Mouse (Mus musculus) midbrain, embryonic 10.5 days (tissue): ENCODE results near the gene Il4. TPM values are rescaled to one million over a fixed set of nuclear protein-coding genes. Genes with fewer than 3 reads are reported as not detected.
"Not testable (repeated sequence)": the region's sequence is repeated elsewhere in the genome, so short reads cannot be mapped to it uniquely, and the experiment has no call there.

Experiments used
- DNase-seq: peaks from one replicate; pipeline ENCODE4 v3.0.0-alpha.2; 2017; ENCODE audit warnings: low spot score
- H3K27ac ChIP-seq: fragments of 300-500 bp; sonication (generic); replicated peaks from 2 replicates; pipeline ENCODE4 v1.5.1; 2016; ENCODE audit warnings: mild to moderate bottlenecking
- H3K27me3 ChIP-seq: fragments of 300-500 bp; sonication (generic); 2 replicates; pipeline ENCODE4 v1.6.1; 2016; ENCODE audit warnings: low read depth, mild to moderate bottlenecking; ENCODE audit not compliant: poor library complexity, severe bottlenecking
- H3K36me3 ChIP-seq: fragments of 300-500 bp; sonication (generic); 2 replicates; pipeline ENCODE4 v1.6.1; 2016; ENCODE audit warnings: mild to moderate bottlenecking, moderate library complexity
- H3K4me1 ChIP-seq: fragments of 300-500 bp; sonication (generic); 2 replicates; pipeline ENCODE4 v1.6.1; 2016
- H3K4me3 ChIP-seq: fragments of 300-500 bp; sonication (generic); 2 replicates; pipeline ENCODE4 v1.5.1; 2016; ENCODE audit warnings: mild to moderate bottlenecking, moderate library complexity
- H3K9me3 ChIP-seq: fragments of 300-500 bp; sonication (generic); replicated peaks from 2 replicates; pipeline ENCODE4 v1.6.1; 2016; ENCODE audit warnings: mild to moderate bottlenecking
- WGBS: fragments of 180-500 bp; shearing (Covaris S2); methylation state at CpG from one replicate; pipeline ENCODE4 v1.1.7; 2016; 5-methylcytosine and 5-hydroxymethylcytosine counted together
- polyA plus RNA-seq: library from polyadenylated mRNA; unstranded; fragments of >200 nt; fragmentation: Nextera tagmentation; extraction: Ambion mirVana; gene quantifications from 2 replicates; pipeline ENCODE4 v1.2.1, GENCODE M21; 2016

Gene Il4
- polyA plus RNA-seq, 1 experiment from 2014 or later, result 1.0 TPM

DNA sequence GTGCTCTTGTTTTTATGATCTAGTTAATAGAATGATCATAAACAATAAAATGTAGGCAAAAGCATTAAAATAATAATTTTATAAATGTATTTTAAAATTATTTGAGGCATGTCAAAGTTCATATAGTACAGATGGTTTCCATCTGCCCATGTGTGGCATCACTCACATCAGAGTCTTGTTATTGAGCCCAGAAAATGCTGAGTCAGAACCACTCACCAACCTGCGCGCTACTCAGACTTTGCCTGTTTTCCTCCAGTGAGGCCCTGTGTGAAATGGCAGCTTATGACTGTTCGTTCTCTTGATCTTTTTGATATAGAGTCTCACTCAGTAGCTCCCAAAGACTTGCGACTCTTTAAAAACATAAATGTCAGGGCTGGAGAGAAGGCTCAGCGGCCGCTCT lies 33.0 kb downstream of the Il4 start:
- peaks cover 4% of the 10 kb centered on the region; the same call in 1 of the 2 replicates for H3K4me1 ChIP-seq
- no peak overlapping the region for H3K4me3 ChIP-seq
- no peaks in the 10 kb centered on the region for H3K27me3 ChIP-seq
- DNase-seq, result no peak
- no peaks in the 10 kb centered on the region for H3K9me3 ChIP-seq
- peaks cover 82% of the 10 kb centered on the region for H3K36me3 ChIP-seq
- H3K27ac ChIP-seq, result no peak overlapping the region
- 96% methylated on average over 6 of the region's 6 CpGs for WGBS

DNA sequence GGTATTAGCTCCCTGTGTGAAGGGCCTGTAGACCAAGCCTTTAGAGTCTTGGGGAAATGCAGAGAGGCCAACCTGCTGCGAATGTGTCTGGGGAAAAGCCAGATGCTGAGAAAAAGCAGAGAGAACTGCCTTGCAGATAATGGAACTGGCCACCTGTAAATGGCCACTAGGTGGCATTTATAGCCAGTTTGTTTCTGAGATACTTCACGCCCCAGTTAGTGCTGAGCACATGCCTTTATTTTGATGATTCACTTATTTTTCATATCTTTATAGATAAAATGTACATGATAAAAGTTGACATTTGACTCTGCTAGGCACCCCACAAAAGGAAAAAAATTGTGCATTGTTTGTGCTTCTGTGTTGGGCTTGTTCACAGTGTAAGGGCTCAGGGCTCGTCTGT lies 33.6 kb downstream of the Il4 start:
- Histone ChIP-seq H3K4me1 (peaks cover 4% of the 10 kb centered on the region; the same call in 1 of the 2 replicates), H3K36me3 (peaks cover 85% of the 10 kb centered on the region), H3K4me3 (no peak overlapping the region), H3K27me3 (no peaks in the 10 kb centered on the region), H3K9me3 (no peaks in the 10 kb centered on the region), H3K27ac (no peak overlapping the region)
- WGBS, result 69% methylated on average over 3 of the region's 3 CpGs
- DNase-seq, result no peak

- Histone ChIP-seq H3K4me3 (no peak overlapping the region), H3K36me3 (peaks cover 84% of the 10 kb centered on the region), H3K9me3 (no peaks in the 10 kb centered on the region), H3K4me1 (peaks cover 4% of the 10 kb centered on the region; the same call in 1 of the 2 replicates), H3K27me3 (no peaks in the 10 kb centered on the region), H3K27ac (no peak overlapping the region)
- 84% methylated on average over 10 of the region's 10 CpGs for WGBS
- no peak for DNase-seq
These were observed 35.3 kb downstream of the Il4 start for GRCm38 (mm10) chr11:53583151-53583550.

GRCm38 (mm10) chr11:53580562-53580961 lies 37.9 kb downstream of the Il4 start:
- no peaks in the 10 kb centered on the region for H3K4me1 ChIP-seq
- no peak overlapping the region for H3K27ac ChIP-seq
- no peaks in the 10 kb centered on the region for H3K9me3 ChIP-seq
- DNase-seq, result no peak
- H3K4me3 ChIP-seq, result no peak overlapping the region
- no peaks in the 10 kb centered on the region for H3K27me3 ChIP-seq
- H3K36me3 ChIP-seq, result peaks cover 71% of the 10 kb centered on the region
- 96% methylated on average over 3 of the region's 3 CpGs for WGBS

- Histone ChIP-seq H3K4me3 (peak within 1 kb of the TSS; percentile 95), H3K27ac (peak within 1 kb of the TSS; percentile 92), H3K27me3 (no peaks in the 10 kb centered on the region), H3K4me1 (peaks cover 22% of the 10 kb centered on the region), H3K36me3 (peaks cover 17% of the 10 kb centered on the region), H3K9me3 (0 out of 2 replicates have a peak, but pooled peaks cover 5% of the 10 kb centered on the region)
- under 1% methylated on average over 69 of the region's 69 CpGs for WGBS
- peak; percentile 96 for DNase-seq
These were observed 51.0 kb downstream of the Il4 start, which contains the start of gene Kif3a for GRCm38 (mm10) chr11:53567224-53568014. TSS of gene Kif3a (plus strand) at chr11:53567379.

DNA sequence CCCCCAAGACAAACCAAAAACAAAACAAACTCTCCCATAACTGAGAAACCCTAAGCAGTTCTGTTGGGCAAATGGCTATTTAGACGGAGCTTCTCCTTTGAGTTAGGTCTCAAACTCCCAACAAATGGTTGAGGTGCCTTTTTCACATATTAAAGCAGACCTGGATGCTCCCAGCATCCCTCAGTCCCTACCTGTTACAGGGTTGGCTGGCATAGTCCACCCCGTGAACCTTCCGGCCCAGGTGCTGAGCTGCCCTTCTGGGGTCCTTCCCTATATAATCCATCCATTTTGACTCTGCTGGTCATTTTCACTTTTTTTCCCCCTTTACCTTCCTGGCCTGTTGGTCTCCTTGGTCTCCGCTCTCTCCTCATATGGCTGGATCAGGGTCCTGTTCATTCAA lies 51.8 kb downstream of the Il4 start:
- Histone ChIP-seq H3K27ac (peak overlapping the region; percentile 92; the same call in 1 of the 2 replicates), H3K9me3 (0 out of 2 replicates have a peak, but pooled peaks cover 5% of the 10 kb centered on the region), H3K27me3 (no peaks in the 10 kb centered on the region), H3K36me3 (peaks cover 11% of the 10 kb centered on the region), H3K4me1 (peaks cover 22% of the 10 kb centered on the region), H3K4me3 (peak overlapping the region; percentile 95)
- WGBS, result 86% methylated on average over 4 of the region's 4 CpGs
- DNase-seq, result no peak

DNA sequence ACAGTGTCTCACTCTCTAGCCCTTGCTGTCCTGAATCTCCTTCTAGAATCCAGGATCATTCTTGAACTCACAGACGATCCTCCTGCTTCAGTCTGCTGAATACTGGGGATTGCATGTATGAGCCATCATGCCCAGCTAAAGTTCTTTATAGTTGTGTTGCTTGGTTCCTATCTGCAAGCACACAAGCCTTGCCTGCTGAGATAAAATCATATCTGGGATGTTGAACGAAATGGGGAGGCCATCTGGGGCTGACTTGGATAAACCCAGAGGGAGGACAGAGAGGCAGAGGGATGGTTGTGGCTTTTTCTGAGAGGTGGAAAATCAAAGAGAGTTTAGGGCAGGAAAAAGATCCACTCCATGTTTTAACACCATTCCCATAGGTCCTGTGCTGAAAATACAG lies 56.5 kb downstream of the Il4 start:
- Histone ChIP-seq H3K27ac (no peak overlapping the region), H3K36me3 (no peaks in the 10 kb centered on the region), H3K4me1 (peaks cover 5% of the 10 kb centered on the region), H3K9me3 (0 out of 2 replicates have a peak, but pooled peaks cover 5% of the 10 kb centered on the region), H3K27me3 (no peaks in the 10 kb centered on the region), H3K4me3 (no peak overlapping the region)
- 81% methylated on average over 2 of the region's 2 CpGs for WGBS
- DNase-seq, result no peak

DNA sequence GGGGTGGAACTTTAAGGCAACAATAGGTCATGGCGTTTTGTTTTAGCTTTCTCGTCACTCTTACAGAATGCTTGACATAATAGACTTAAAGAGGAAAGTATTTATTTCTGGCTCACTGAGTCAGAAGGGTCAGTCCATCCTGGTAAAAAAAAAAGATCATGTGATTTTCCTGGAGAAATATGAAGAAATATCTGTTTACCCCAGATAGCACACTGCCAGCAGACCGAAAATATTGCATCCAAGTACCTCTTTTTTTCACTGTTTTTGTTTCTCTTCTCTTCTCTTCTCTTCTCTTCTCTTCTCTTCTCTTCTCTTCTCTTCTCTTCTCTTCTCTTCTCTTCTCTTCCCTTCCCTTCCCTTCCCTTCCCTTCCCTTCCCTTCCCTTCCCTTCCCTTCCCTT lies 58.5 kb downstream of the Il4 start:
- WGBS, result 86% methylated on average over 2 of the region's 3 CpGs
- not testable (repeated sequence) for H3K36me3 ChIP-seq, H3K27me3 ChIP-seq, H3K27ac ChIP-seq, H3K9me3 ChIP-seq, H3K4me3 ChIP-seq, DNase-seq, H3K4me1 ChIP-seq

DNA sequence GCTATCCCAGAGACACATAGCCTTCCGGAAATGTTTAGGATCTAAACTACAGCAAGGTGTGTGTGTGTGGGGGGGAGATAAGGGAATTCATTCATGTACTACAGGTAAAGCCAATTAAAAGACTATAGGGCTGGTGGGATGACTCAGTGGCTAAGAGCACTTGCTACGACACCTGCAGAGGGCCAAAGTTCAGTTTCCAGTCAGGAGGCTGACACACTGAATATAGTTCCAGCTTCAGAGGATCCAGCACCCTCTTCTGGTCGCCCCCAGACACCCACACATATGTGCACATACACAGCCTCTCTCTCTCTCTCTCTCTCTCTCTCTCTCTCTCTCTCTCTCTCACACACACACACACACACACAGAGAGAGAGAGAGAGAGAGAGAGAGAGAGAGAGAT lies 60.5 kb downstream of the Il4 start:
- not testable (repeated sequence) for H3K27ac ChIP-seq, H3K4me1 ChIP-seq, H3K36me3 ChIP-seq, H3K4me3 ChIP-seq, DNase-seq, H3K27me3 ChIP-seq, H3K9me3 ChIP-seq
- 96% methylated on average over 2 of the region's 3 CpGs for WGBS

DNA sequence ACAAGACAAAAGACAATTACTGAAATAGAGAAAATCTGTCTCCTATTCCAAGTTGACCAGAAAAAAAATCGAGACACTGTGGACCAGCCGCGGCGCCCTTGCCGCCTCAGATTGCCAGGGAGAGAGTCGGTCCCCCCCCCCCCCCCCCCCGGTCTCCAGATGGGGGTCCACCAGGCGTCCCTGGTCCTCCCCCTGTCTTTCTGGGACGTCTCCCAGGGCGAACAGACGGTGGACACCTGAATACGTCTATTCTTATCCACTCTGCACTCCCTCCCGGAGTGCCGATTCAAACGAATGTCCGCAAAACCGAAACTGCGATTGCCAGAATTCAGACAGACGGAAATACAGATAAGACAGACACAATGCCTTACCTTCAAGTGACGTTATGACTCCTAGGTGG lies 61.9 kb downstream of the Il4 start:
- H3K36me3 ChIP-seq, result not testable (repeated sequence)
- WGBS, result 93% methylated on average over 18 of the region's 20 CpGs

More for the DNA sequence above, 61.9 kb downstream of the Il4 start:
- H3K4me1 ChIP-seq, H3K4me3 ChIP-seq, H3K27ac ChIP-seq, DNase-seq, H3K27me3 ChIP-seq, H3K9me3 ChIP-seq: not testable (repeated sequence)

Other genes starting within 250 kb of the Il4 start
- gene Leap2, start 195.5 kb downstream of the Il4 start, polyA plus RNA-seq, result not detected in 2 replicates
- 597 and 602 TPM in 2 replicates for gene Uqcrq, start 187.8 kb downstream of the Il4 start, polyA plus RNA-seq
- 2.1 and 2.7 TPM in 2 replicates for gene Gdf9, start 187.6 kb downstream of the Il4 start, polyA plus RNA-seq
- not detected in 2 replicates for gene Gm10447, start 161.6 kb downstream of the Il4 start, polyA plus RNA-seq
- gene Shroom1, start 161.5 kb downstream of the Il4 start, polyA plus RNA-seq, result 1.8 and 2.1 TPM in 2 replicates
- gene Gm9837, start 148.2 kb downstream of the Il4 start, polyA plus RNA-seq, result not detected in 2 replicates
- gene Gm9945, start 138.5 kb downstream of the Il4 start, polyA plus RNA-seq, result not detected in 2 replicates
- gene Sowaha, start 138.4 kb downstream of the Il4 start, polyA plus RNA-seq, result 0.19 and 0.26 TPM in 2 replicates
- 17.3 and 18.0 TPM in 2 replicates for gene Sept8, start 99.4 kb downstream of the Il4 start, polyA plus RNA-seq
- 77.3 and 94.6 TPM in 2 replicates for gene Kif3a, start 51.3 kb downstream of the Il4 start, polyA plus RNA-seq
- not detected in 2 replicates for gene Il13, start 16.0 kb upstream of the Il4 start, polyA plus RNA-seq
- gene Rad50, start 88.7 kb upstream of the Il4 start, polyA plus RNA-seq, result 21.2 and 22.6 TPM in 2 replicates
- gene Il5, start 102.1 kb upstream of the Il4 start, polyA plus RNA-seq, result not detected in 2 replicates
- 3.6 and 3.8 TPM in 2 replicates for gene Irf1, start 151.3 kb upstream of the Il4 start, polyA plus RNA-seq
- gene Gm17334, start 154.5 kb upstream of the Il4 start, polyA plus RNA-seq, result not detected in 2 replicates
- 0.22 TPM in 1 of 2 replicates, not detected in the other for gene Gm12216, start 240.6 kb upstream of the Il4 start, polyA plus RNA-seq